Mouse (Mus musculus): ENCODE data around the gene Eml6. TPM values are rescaled to one million over a fixed set of nuclear protein-coding genes. Genes with fewer than 3 reads are reported as not detected.

Gene Eml6
- polyA plus RNA-seq (2016; fragmentation: Nextera tagmentation; extraction: Ambion mirVana) = 0.48 and 0.89 TPM in 2 replicates

- H3K36me3 ChIP-seq = no peaks in the 10 kb centered on the region
- peaks cover 31% of the 10 kb centered on the region for H3K27me3 ChIP-seq (ENCODE audit: low read depth, poor library complexity, severe bottlenecking)
- DNase-seq (ENCODE audit: low spot score) = peak; percentile 95
- peaks cover 11% of the 10 kb centered on the region; the same call in 1 of the 2 replicates for H3K4me1 ChIP-seq
- H3K27ac ChIP-seq (replicated peaks) = peak within 1 kb of the TSS; percentile 86
- WGBS = under 1% methylated on average over 39 of the region's 39 CpGs
- no peaks in the 10 kb centered on the region for H3K9me3 ChIP-seq (replicated peaks)
- peak within 1 kb of the TSS; percentile 70 for H3K4me3 ChIP-seq
Observed at GRCm38 (mm10) chr11:30025835-30026472, at the start of gene Eml6. Eml6 (minus strand) TSS chr11:30026033.

DNA sequence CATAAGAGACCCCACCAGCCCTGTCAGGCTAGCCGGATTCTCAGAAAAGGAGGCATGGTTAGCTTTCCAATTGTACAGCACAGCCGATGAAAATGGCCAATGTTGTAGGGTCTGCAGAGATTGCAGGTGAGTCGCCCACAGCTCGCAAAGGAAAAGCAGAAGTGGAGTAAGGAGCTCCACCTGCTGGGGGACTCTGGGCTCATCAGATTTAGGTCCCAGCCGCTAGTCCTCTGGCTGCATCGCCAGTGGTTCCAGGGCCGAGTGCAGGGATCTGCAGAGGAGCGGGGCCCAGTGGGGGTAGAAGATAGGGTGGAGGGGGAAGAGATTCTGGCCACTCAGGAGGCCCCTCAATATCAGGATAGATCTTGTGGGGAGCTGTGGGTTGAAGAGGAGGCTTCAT lies 31.5 kb upstream of the Eml6 start:
- H3K27ac ChIP-seq (replicated peaks) = no peak overlapping the region
- DNase-seq (ENCODE audit: low spot score) = no peak
- 53% methylated on average over 8 of the region's 8 CpGs for WGBS
- H3K4me3 ChIP-seq = no peak overlapping the region
- H3K27me3 ChIP-seq (ENCODE audit: low read depth, poor library complexity, severe bottlenecking) = no peaks in the 10 kb centered on the region
- H3K36me3 ChIP-seq = no peaks in the 10 kb centered on the region
- no peaks in the 10 kb centered on the region for H3K4me1 ChIP-seq
- H3K9me3 ChIP-seq (replicated peaks) = no peaks in the 10 kb centered on the region

- 5% methylated on average over 4 of the region's 4 CpGs for WGBS
- Histone ChIP-seq H3K9me3 (replicated peaks) (no peaks in the 10 kb centered on the region), H3K27me3 (ENCODE audit: low read depth, poor library complexity, severe bottlenecking) (peaks cover 31% of the 10 kb centered on the region), H3K27ac (replicated peaks) (no peak overlapping the region), H3K36me3 (no peaks in the 10 kb centered on the region), H3K4me1 (peaks cover 11% of the 10 kb centered on the region; the same call in 1 of the 2 replicates), H3K4me3 (peak overlapping the region; percentile 70)
- no peak for DNase-seq (ENCODE audit: low spot score)
Observed at GRCm38 (mm10) chr11:30025144-30025543, 689 bp downstream of the Eml6 start.

DNA sequence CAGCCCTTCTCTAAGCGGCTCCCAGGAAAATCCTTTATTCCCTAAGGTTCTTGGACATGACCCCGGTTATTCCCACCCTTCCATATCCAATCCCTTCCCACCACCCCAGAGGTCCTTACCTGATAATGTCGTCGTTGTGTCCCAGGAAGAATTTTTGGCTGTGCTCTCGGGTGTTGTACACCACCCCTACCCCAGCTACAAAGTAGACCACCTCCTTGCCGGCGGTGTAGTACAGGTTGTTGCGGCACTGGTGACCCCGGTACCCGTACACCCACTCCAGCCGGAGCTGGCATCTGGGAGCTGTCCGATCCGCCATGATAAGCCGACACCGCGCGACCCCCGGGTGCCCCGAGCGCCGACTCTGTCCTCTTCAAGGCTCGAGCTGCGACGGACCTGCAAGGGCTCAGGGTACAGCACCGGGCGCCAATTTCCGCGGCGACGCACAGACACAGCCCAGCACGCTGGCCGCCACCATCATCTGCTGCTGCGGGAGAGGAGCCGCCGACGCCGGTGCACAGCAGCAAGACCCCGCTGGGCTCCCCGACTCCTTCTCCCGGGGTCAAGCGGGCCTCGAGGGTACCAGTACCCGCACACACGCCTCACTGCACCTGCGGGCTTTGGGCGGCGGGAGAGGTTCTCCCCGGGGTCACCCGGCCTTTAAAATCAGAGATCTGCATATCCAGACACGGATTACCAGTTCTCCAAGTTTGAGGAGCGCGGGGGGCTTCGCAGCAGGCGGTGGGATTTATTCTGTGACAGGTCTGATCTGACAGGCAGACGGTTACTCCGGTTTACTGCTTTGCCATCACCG lies 1.4 kb downstream of the Eml6 start:
- Histone ChIP-seq H3K27me3 (ENCODE audit: low read depth, poor library complexity, severe bottlenecking) (peaks cover 31% of the 10 kb centered on the region), H3K36me3 (no peaks in the 10 kb centered on the region), H3K4me3 (peak overlapping the region; percentile 70), H3K4me1 (peaks cover 11% of the 10 kb centered on the region; the same call in 1 of the 2 replicates), H3K27ac (replicated peaks) (peak overlapping the region; percentile 68), H3K9me3 (replicated peaks) (no peaks in the 10 kb centered on the region)
- under 1% methylated on average over 57 of the region's 57 CpGs for WGBS
- DNase-seq (ENCODE audit: low spot score) = peak; percentile 67

DNA sequence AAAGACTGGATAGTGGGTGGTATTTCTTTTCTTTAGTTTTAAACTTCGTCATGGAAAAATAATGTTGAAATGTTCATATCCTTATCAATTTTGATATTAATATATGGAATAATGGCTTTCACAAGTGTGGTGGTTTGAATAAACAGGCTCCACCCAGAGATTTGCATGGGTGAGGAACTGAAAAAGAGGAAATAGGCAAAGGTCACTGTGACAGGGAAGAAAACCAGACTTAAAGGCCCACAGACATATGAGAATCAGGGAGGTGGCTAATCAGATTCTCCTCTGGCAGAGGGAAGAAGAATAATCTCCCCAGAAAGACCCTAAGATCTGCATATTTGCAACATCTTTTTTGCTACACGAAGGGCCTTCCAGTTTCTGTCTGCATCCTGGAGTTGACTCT lies 39.6 kb downstream of the Eml6 start:
- 75% methylated on average over 2 of the region's 2 CpGs for WGBS
- no peak for DNase-seq (ENCODE audit: low spot score)

GRCm38 (mm10) chr11:29968874-29969273 lies 57.0 kb downstream of the Eml6 start:
- no peaks in the 10 kb centered on the region for H3K36me3 ChIP-seq
- no peak overlapping the region for H3K27ac ChIP-seq (replicated peaks)
- 90% methylated on average over 1 of the region's 1 CpGs for WGBS

More for the DNA sequence above, 39.6 kb downstream of the Eml6 start:
- Histone ChIP-seq H3K9me3 (replicated peaks) (no peaks in the 10 kb centered on the region), H3K4me1 (no peaks in the 10 kb centered on the region), H3K27me3 (ENCODE audit: low read depth, poor library complexity, severe bottlenecking) (no peaks in the 10 kb centered on the region), H3K27ac (replicated peaks) (no peak overlapping the region), H3K4me3 (no peak overlapping the region), H3K36me3 (no peaks in the 10 kb centered on the region)

DNA sequence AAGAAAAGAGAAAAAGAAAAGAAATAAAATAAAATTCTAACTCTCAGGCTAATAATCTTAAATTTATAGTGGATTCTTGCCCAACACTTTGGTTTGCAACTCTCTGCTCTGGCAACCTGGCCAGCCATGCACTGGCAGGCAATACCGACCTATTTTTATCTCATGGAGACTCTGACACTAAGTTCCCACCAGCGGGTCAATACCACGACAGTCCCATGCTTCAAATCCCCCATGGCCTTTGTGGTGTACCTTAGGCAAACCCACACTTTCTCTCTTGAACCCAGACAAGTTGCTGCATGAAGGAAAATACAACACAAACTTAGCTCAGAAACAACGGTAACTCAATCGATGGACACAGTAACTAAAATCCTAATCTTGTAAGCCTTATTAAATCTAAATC lies 66.5 kb downstream of the Eml6 start:
- H3K4me1 ChIP-seq = no peaks in the 10 kb centered on the region
- H3K36me3 ChIP-seq = no peaks in the 10 kb centered on the region
- H3K4me3 ChIP-seq = no peak overlapping the region
- DNase-seq (ENCODE audit: low spot score) = no peak
- no peaks in the 10 kb centered on the region for H3K27me3 ChIP-seq (ENCODE audit: low read depth, poor library complexity, severe bottlenecking)
- WGBS = 94% methylated on average over 5 of the region's 5 CpGs
- H3K9me3 ChIP-seq (replicated peaks) = no peaks in the 10 kb centered on the region
- H3K27ac ChIP-seq (replicated peaks) = no peak overlapping the region

More at GRCm38 (mm10) chr11:29968874-29969273, 57.0 kb downstream of the Eml6 start:
- Histone ChIP-seq H3K9me3 (replicated peaks) (no peaks in the 10 kb centered on the region), H3K27me3 (ENCODE audit: low read depth, poor library complexity, severe bottlenecking) (no peaks in the 10 kb centered on the region), H3K4me1 (no peaks in the 10 kb centered on the region), H3K4me3 (no peak overlapping the region)
- DNase-seq (ENCODE audit: low spot score) = no peak

DNA sequence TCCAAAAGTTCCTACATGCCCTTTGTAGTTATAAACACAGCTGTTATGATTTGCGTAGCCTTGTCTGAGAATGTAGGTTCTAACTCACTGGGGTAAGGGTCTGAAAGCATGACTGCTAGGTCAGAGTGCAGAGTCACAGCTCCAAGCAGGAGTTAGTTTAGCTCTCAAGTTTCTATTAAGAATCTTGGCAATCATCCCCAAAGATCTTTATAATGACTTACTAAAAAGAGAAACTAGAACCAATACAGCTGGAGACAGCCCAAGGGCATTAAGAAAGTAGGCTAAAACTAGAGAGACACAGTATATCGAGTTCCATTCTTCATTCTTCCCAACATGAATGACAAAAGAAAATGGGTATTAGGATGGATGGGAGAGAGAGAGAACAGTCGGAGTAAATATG lies 81.2 kb downstream of the Eml6 start:
- H3K27me3 ChIP-seq (ENCODE audit: low read depth, poor library complexity, severe bottlenecking) = no peaks in the 10 kb centered on the region
- no peak overlapping the region for H3K27ac ChIP-seq (replicated peaks)
- no peaks in the 10 kb centered on the region for H3K4me1 ChIP-seq
- no peaks in the 10 kb centered on the region for H3K9me3 ChIP-seq (replicated peaks)
- WGBS = 95% methylated on average over 3 of the region's 3 CpGs
- DNase-seq (ENCODE audit: low spot score) = no peak
- H3K36me3 ChIP-seq = no peaks in the 10 kb centered on the region
- H3K4me3 ChIP-seq = no peak overlapping the region

GRCm38 (mm10) chr11:29924332-29924731 lies 101.5 kb downstream of the Eml6 start:
- Histone ChIP-seq H3K9me3 (replicated peaks) (no peaks in the 10 kb centered on the region), H3K4me3 (no peak overlapping the region), H3K27me3 (ENCODE audit: low read depth, poor library complexity, severe bottlenecking) (no peaks in the 10 kb centered on the region), H3K27ac (replicated peaks) (no peak overlapping the region), H3K4me1 (no peaks in the 10 kb centered on the region), H3K36me3 (no peaks in the 10 kb centered on the region)
- 94% methylated on average over 2 of the region's 2 CpGs for WGBS
- no peak for DNase-seq (ENCODE audit: low spot score)

GRCm38 (mm10) chr11:29923851-29924250 lies 102.0 kb downstream of the Eml6 start:
- WGBS = 95% methylated on average over 1 of the region's 1 CpGs
- H3K27ac ChIP-seq (replicated peaks) = no peak overlapping the region
- H3K4me1 ChIP-seq = no peaks in the 10 kb centered on the region
- H3K9me3 ChIP-seq (replicated peaks) = no peaks in the 10 kb centered on the region
- no peak overlapping the region for H3K4me3 ChIP-seq
- H3K36me3 ChIP-seq = no peaks in the 10 kb centered on the region
- H3K27me3 ChIP-seq (ENCODE audit: low read depth, poor library complexity, severe bottlenecking) = no peaks in the 10 kb centered on the region
- DNase-seq (ENCODE audit: low spot score) = no peak

DNA sequence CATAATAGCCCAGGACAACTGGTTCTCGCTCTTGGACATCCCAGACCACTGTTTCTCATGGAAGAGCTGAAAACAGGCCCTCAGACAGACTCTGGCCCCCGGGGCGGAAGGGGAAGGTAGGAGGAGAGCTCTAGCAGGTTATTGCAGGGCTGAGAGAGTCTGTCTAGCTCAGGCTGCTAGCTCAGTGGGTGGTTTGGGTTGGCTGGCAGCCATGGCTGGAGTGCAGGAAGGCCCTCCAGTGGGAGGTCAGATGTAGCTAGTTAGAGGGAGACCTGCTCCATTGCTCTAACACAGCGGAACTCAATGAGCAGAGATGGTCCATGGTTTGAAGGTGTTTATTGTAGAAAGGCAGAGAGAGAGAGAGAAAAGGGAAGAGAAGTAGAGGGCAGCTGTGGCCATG lies 112.7 kb downstream of the Eml6 start:
- Histone ChIP-seq H3K9me3 (replicated peaks) (no peaks in the 10 kb centered on the region), H3K4me3 (no peak overlapping the region), H3K27me3 (ENCODE audit: low read depth, poor library complexity, severe bottlenecking) (no peaks in the 10 kb centered on the region), H3K36me3 (no peaks in the 10 kb centered on the region), H3K27ac (replicated peaks) (no peak overlapping the region), H3K4me1 (no peaks in the 10 kb centered on the region)
- no peak for DNase-seq (ENCODE audit: low spot score)
- 86% methylated on average over 4 of the region's 4 CpGs for WGBS

GRCm38 (mm10) chr11:29909330-29909729 lies 116.5 kb downstream of the Eml6 start:
- DNase-seq (ENCODE audit: low spot score) = no peak
- Histone ChIP-seq H3K36me3 (no peaks in the 10 kb centered on the region), H3K27me3 (ENCODE audit: low read depth, poor library complexity, severe bottlenecking) (no peaks in the 10 kb centered on the region), H3K27ac (replicated peaks) (no peak overlapping the region), H3K9me3 (replicated peaks) (no peaks in the 10 kb centered on the region), H3K4me1 (no peaks in the 10 kb centered on the region), H3K4me3 (no peak overlapping the region)

- peaks cover 6% of the 10 kb centered on the region; the same call in 1 of the 2 replicates for H3K4me1 ChIP-seq
Observed at GRCm38 (mm10) chr11:29885160-29885559, 140.7 kb downstream of the Eml6 start.

More at GRCm38 (mm10) chr11:29885160-29885559, 140.7 kb downstream of the Eml6 start:
- DNase-seq (ENCODE audit: low spot score) = peak; percentile 38
- no peak overlapping the region for H3K4me3 ChIP-seq
- no peak overlapping the region for H3K27ac ChIP-seq (replicated peaks)
- 12% methylated on average over 1 of the region's 1 CpGs for WGBS
- H3K9me3 ChIP-seq (replicated peaks) = no peaks in the 10 kb centered on the region
- H3K27me3 ChIP-seq (ENCODE audit: low read depth, poor library complexity, severe bottlenecking) = peaks cover 19% of the 10 kb centered on the region; the same call in 1 of the 2 replicates
- H3K36me3 ChIP-seq = no peaks in the 10 kb centered on the region

All from midbrain, embryonic 10.5 days (tissue).